Mouse (Mus musculus): Measurements from ENCODE around the gene Dcbld2. TPM values are rescaled to one million over a fixed set of nuclear protein-coding genes. Genes with fewer than 3 reads are reported as not detected.

Gene Dcbld2
- total and polyA plus RNA-seq, 2 experiments = 1.1 to 1.9 TPM

DNA sequence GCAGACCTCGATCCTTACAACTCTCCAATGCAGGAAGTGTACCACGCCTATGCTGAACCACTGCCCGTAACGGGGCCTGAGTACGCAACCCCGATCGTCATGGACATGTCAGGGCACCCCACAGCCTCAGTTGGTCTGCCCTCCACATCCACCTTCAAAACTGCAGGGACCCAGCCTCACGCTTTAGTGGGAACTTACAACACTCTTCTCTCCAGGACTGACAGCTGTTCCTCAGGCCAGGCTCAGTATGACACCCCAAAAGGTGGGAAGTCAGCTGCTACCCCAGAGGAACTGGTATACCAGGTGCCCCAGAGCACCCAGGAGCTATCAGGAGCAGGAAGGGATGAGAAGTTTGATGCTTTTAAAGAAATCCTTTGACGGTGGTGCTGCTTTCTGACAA is 57.2 kb downstream of the Dcbld2 start:
- WGBS = 88% methylated on average over 9 of the region's 9 CpGs
- DNase-seq (ENCODE audit: extremely low read depth, low read depth, low spot score) = no peak
- Histone ChIP-seq H3K36me3 (ENCODE audit: control insufficient read depth, insufficient read depth, low read length) (no peaks in the 10 kb centered on the region), H3K4me3 (ENCODE audit: insufficient read depth, low read depth, low read length) (no peak overlapping the region), H3K79me2 (ENCODE audit: control insufficient read depth, insufficient read depth, low read length) (no peaks in the 10 kb centered on the region), H3K27ac (replicated peaks; ENCODE audit: insufficient read depth, low read depth, low read length) (no peak overlapping the region), H3K9ac (ENCODE audit: low read depth, low read length) (no peak overlapping the region), H3K4me1 (ENCODE audit: control insufficient read depth, insufficient read depth, low read length) (no peaks in the 10 kb centered on the region), H3K27me3 (ENCODE audit: control insufficient read depth, insufficient read depth, low read length) (no peaks in the 10 kb centered on the region)
- no peak for TF ChIP-seq CTCF (IDR thresholded peaks at IDR 0.05; ENCODE audit: low read depth, low read length)

DNA sequence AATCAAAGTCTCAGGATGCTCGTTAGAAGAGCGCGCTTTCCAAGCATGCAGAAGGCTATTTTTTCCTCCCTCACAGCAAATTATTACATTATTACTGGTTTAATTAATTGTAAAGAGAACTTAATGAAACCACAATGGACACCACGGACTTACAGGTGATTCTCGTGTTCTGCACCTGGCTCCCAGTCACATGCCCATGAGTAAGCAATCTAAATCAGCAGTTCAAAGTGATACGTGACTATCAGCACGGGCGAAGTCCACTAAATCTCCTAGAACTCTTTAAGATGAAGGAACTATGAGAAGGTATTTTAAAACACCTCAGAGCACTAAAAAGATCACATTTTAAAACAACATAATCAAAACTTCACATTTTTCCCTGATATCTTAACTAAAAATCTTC is 61.8 kb downstream of the Dcbld2 start:
- Histone ChIP-seq H3K27me3 (ENCODE audit: control insufficient read depth, insufficient read depth, low read length) (no peaks in the 10 kb centered on the region), H3K4me1 (ENCODE audit: control insufficient read depth, insufficient read depth, low read length) (no peaks in the 10 kb centered on the region), H3K27ac (replicated peaks; ENCODE audit: insufficient read depth, low read depth, low read length) (no peak overlapping the region), H3K9ac (ENCODE audit: low read depth, low read length) (no peak overlapping the region), H3K79me2 (ENCODE audit: control insufficient read depth, insufficient read depth, low read length) (no peaks in the 10 kb centered on the region), H3K36me3 (ENCODE audit: control insufficient read depth, insufficient read depth, low read length) (peaks cover 6% of the 10 kb centered on the region; the same call in 1 of the 2 replicates), H3K4me3 (ENCODE audit: insufficient read depth, low read depth, low read length) (no peak overlapping the region)
- TF ChIP-seq CTCF (IDR thresholded peaks at IDR 0.05; ENCODE audit: low read depth, low read length) (no peak), POLR2A (IDR thresholded peaks at IDR 0.05; ENCODE audit: extremely low read depth, insufficient read depth, low read length) (no peak)
- DNase-seq (ENCODE audit: extremely low read depth, low read depth, low spot score) = no peak
- 93% methylated on average over 8 of the region's 8 CpGs for WGBS

DNA sequence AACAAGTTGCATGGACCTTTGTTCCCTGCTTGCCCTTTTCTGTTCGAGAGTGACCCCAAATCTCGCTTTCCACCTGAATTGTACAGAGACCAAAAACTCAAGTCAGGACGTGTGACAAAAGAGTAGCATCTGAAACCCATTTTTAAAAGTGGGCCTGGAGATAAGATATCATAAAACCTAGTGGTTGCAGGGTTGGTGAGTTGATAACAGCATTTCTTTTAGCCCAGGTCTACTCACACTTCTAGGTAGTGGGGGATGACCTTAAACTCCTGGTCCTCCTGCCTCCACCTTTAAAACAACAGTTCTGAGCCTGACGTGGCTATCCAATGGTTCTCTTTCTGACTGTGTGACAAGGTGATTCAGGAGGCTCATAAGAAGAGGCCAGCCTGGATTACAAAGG is 62.6 kb downstream of the Dcbld2 start:
- TF ChIP-seq CTCF (IDR thresholded peaks at IDR 0.05; ENCODE audit: low read depth, low read length) (no peak), POLR2A (IDR thresholded peaks at IDR 0.05; ENCODE audit: extremely low read depth, insufficient read depth, low read length) (no peak)
- Histone ChIP-seq H3K27me3 (ENCODE audit: control insufficient read depth, insufficient read depth, low read length) (no peaks in the 10 kb centered on the region), H3K36me3 (ENCODE audit: control insufficient read depth, insufficient read depth, low read length) (peaks cover 6% of the 10 kb centered on the region; the same call in 1 of the 2 replicates), H3K27ac (replicated peaks; ENCODE audit: insufficient read depth, low read depth, low read length) (no peak overlapping the region), H3K4me3 (ENCODE audit: insufficient read depth, low read depth, low read length) (no peak overlapping the region), H3K79me2 (ENCODE audit: control insufficient read depth, insufficient read depth, low read length) (no peaks in the 10 kb centered on the region), H3K4me1 (ENCODE audit: control insufficient read depth, insufficient read depth, low read length) (no peaks in the 10 kb centered on the region), H3K9ac (ENCODE audit: low read depth, low read length) (no peak overlapping the region)
- 87% methylated on average over 4 of the region's 4 CpGs for WGBS
- DNase-seq (ENCODE audit: extremely low read depth, low read depth, low spot score) = no peak

DNA sequence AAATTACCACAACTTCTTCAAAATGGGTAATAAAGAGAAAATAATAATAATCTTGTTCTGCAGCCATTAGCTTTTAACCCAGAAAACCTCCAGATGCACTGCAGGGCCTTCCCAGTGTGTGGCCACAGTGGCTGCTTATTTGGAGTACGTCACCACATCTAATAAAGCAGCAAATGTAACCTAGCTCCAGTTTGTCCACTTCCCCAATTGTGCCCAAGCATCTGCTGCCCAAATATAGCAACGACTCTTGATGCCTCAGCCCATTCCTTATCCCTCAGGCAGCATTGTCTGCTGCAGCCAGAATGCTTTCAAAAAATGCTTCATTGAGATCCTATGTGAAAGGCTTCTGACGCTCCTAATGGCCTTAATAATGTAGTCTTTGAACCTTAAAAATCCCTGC is 66.6 kb downstream of the Dcbld2 start:
- 85% methylated on average over 3 of the region's 3 CpGs for WGBS
- no peak overlapping the region for H3K27ac ChIP-seq (replicated peaks; ENCODE audit: insufficient read depth, low read depth, low read length)

DNA sequence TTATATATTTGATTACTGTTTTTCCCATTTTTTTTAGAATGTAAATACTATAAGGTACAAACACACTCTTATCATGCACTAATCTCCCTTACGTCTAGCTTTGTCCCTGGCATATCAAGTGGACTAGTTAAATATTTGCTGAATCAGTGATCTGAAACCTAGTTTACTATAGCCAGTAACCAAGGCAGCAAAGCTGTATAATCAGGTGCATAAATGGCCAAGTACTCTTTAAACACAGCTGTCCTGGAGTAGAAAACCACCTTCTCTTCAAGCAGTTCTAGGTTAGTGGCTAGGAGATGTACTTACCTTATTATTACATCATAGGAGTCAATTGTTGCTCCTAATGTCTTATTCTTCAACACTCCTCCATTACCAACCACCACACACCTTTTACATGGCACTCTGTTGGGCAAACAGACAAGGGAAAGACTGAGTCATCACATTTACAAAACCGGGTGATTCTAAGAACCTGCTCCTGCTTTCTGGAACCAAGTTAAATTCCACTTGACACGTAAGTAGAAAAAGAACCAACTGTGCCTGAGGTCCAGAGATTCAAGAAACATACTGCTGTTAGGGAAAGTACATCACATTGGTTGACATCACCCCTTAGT is 67.4 kb downstream of the Dcbld2 start:
- Histone ChIP-seq H3K4me3 (ENCODE audit: insufficient read depth, low read depth, low read length) (no peak overlapping the region), H3K9ac (ENCODE audit: low read depth, low read length) (no peak overlapping the region), H3K27me3 (ENCODE audit: control insufficient read depth, insufficient read depth, low read length) (no peaks in the 10 kb centered on the region), H3K36me3 (ENCODE audit: control insufficient read depth, insufficient read depth, low read length) (peaks cover 6% of the 10 kb centered on the region; the same call in 1 of the 2 replicates), H3K4me1 (ENCODE audit: control insufficient read depth, insufficient read depth, low read length) (no peaks in the 10 kb centered on the region; the same call in 1 of the 2 replicates), H3K27ac (replicated peaks; ENCODE audit: insufficient read depth, low read depth, low read length) (no peak overlapping the region), H3K79me2 (ENCODE audit: control insufficient read depth, insufficient read depth, low read length) (no peaks in the 10 kb centered on the region)
- TF ChIP-seq CTCF (IDR thresholded peaks at IDR 0.05; ENCODE audit: low read depth, low read length) (no peak), POLR2A (IDR thresholded peaks at IDR 0.05; ENCODE audit: extremely low read depth, insufficient read depth, low read length) (no peak)
- no peak for DNase-seq (ENCODE audit: extremely low read depth, low read depth, low spot score)
- 63% methylated on average over 3 of the region's 3 CpGs for WGBS

More for the DNA sequence above, 66.6 kb downstream of the Dcbld2 start:
- Histone ChIP-seq H3K9ac (ENCODE audit: low read depth, low read length) (no peak overlapping the region), H3K36me3 (ENCODE audit: control insufficient read depth, insufficient read depth, low read length) (peaks cover 6% of the 10 kb centered on the region; the same call in 1 of the 2 replicates), H3K27me3 (ENCODE audit: control insufficient read depth, insufficient read depth, low read length) (no peaks in the 10 kb centered on the region), H3K79me2 (ENCODE audit: control insufficient read depth, insufficient read depth, low read length) (no peaks in the 10 kb centered on the region), H3K4me3 (ENCODE audit: insufficient read depth, low read depth, low read length) (no peak overlapping the region), H3K4me1 (ENCODE audit: control insufficient read depth, insufficient read depth, low read length) (no peaks in the 10 kb centered on the region; the same call in 1 of the 2 replicates)
- TF ChIP-seq POLR2A (IDR thresholded peaks at IDR 0.05; ENCODE audit: extremely low read depth, insufficient read depth, low read length) (no peak), CTCF (IDR thresholded peaks at IDR 0.05; ENCODE audit: low read depth, low read length) (no peak)
- DNase-seq (ENCODE audit: extremely low read depth, low read depth, low spot score) = no peak

DNA sequence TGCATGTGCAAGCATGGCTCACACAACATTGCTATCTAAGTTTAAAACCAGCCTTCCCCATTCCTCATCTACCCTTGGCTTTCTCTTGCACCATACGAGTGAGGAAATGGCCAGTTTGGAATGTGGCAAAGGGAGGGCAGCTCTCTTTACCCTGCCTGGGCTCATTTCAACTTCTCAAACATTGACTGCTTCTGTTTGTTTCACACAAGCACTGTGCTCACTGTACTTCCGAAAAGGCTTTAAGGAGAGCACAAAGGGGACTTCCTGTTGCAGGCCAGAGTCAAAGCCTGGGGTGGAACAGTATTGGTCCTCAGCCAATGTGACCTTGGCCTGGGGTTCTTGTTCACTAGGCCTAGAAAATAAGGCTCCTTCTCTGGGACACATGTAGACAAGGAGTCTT is 68.1 kb downstream of the Dcbld2 start:
- no peak for TF ChIP-seq CTCF (IDR thresholded peaks at IDR 0.05; ENCODE audit: low read depth, low read length)
- no peak for TF ChIP-seq POLR2A (IDR thresholded peaks at IDR 0.05; ENCODE audit: extremely low read depth, insufficient read depth, low read length)
- DNase-seq (ENCODE audit: extremely low read depth, low read depth, low spot score) = peak; percentile 29
- no peak overlapping the region for H3K4me3 ChIP-seq (ENCODE audit: insufficient read depth, low read depth, low read length)
- H3K27ac ChIP-seq (replicated peaks; ENCODE audit: insufficient read depth, low read depth, low read length) = no peak overlapping the region; the same call in 1 of the 2 replicates
- H3K4me1 ChIP-seq (ENCODE audit: control insufficient read depth, insufficient read depth, low read length) = no peaks in the 10 kb centered on the region; the same call in 1 of the 2 replicates
- no peaks in the 10 kb centered on the region for H3K79me2 ChIP-seq (ENCODE audit: control insufficient read depth, insufficient read depth, low read length)
- no peak overlapping the region for H3K9ac ChIP-seq (ENCODE audit: low read depth, low read length)
- 36% methylated on average over 2 of the region's 2 CpGs for WGBS
- H3K27me3 ChIP-seq (ENCODE audit: control insufficient read depth, insufficient read depth, low read length) = no peaks in the 10 kb centered on the region
- H3K36me3 ChIP-seq (ENCODE audit: control insufficient read depth, insufficient read depth, low read length) = peaks cover 6% of the 10 kb centered on the region; the same call in 1 of the 2 replicates

All from liver, adult 2 months (tissue).